Mouse (Mus musculus): ENCODE results near the gene Lhx4. TPM values are rescaled to one million over a fixed set of nuclear protein-coding genes. Genes with fewer than 3 reads are reported as not detected.

Gene Lhx4
- polyA plus RNA-seq, 1 experiment from 2014 or later: 0.05 TPM

- DNase-seq: no peak
- no peak for TF ChIP-seq CTCF (IDR thresholded peaks at IDR 0.05; ENCODE audit: low read depth)
- no peak overlapping the region for H3K4me3 ChIP-seq (ENCODE audit: low read depth, low read length)
- ATAC-seq (ENCODE audit: insufficient read depth): no peak
- H3K4me1 ChIP-seq (ENCODE audit: insufficient read depth): no peaks in the 10 kb centered on the region
- WGBS: 78% methylated on average over 16 of the region's 16 CpGs
- H3K27me3 ChIP-seq (ENCODE audit: insufficient read depth, low read length): no peaks in the 10 kb centered on the region
- H3K36me3 ChIP-seq (ENCODE audit: insufficient read depth): peaks cover 91% of the 10 kb centered on the region
- H3K27ac ChIP-seq (ENCODE audit: low read depth): no peak overlapping the region
- no peaks in the 10 kb centered on the region for H3K9me3 ChIP-seq (ENCODE audit: low read depth, low read length)
- no peak overlapping the region for H3K4me2 ChIP-seq
- H3K9ac ChIP-seq: no peak overlapping the region
Observed at GRCm38 (mm10) chr1:155790111-155790974, 38.9 kb upstream of the Lhx4 start.

- H3K4me1 ChIP-seq (ENCODE audit: insufficient read depth): 0 out of 2 replicates have a peak, but pooled peaks cover 5% of the 10 kb centered on the region
- no peak overlapping the region for H3K9ac ChIP-seq
- H3K9me3 ChIP-seq (ENCODE audit: low read depth, low read length): no peaks in the 10 kb centered on the region
- H3K27me3 ChIP-seq (ENCODE audit: insufficient read depth, low read length): no peaks in the 10 kb centered on the region
- no peak overlapping the region for H3K27ac ChIP-seq (ENCODE audit: low read depth)
- DNase-seq (no peak), ATAC-seq (ENCODE audit: insufficient read depth) (no peak)
- no peak overlapping the region for H3K4me3 ChIP-seq (ENCODE audit: low read depth, low read length)
- no peak for TF ChIP-seq CTCF (IDR thresholded peaks at IDR 0.05; ENCODE audit: low read depth)
- WGBS: 67% methylated on average over 7 of the region's 7 CpGs
- H3K36me3 ChIP-seq (ENCODE audit: insufficient read depth): peaks cover 70% of the 10 kb centered on the region
- no peak overlapping the region for H3K4me2 ChIP-seq
Observed at GRCm38 (mm10) chr1:155785886-155786285, 34.4 kb upstream of the Lhx4 start.

- TF ChIP-seq CTCF (IDR thresholded peaks at IDR 0.05; ENCODE audit: low read depth): peak; percentile 83
- ATAC-seq (ENCODE audit: insufficient read depth) (peak; percentile 65), DNase-seq (peak; percentile 79)
- Histone ChIP-seq H3K4me1 (ENCODE audit: insufficient read depth) (0 out of 2 replicates have a peak, but pooled peaks cover 5% of the 10 kb centered on the region), H3K4me2 (no peak overlapping the region), H3K36me3 (ENCODE audit: insufficient read depth) (peaks cover 67% of the 10 kb centered on the region), H3K27ac (ENCODE audit: low read depth) (no peak overlapping the region), H3K9ac (no peak overlapping the region), H3K9me3 (ENCODE audit: low read depth, low read length) (no peaks in the 10 kb centered on the region), H3K27me3 (ENCODE audit: insufficient read depth, low read length) (no peaks in the 10 kb centered on the region), H3K4me3 (ENCODE audit: low read depth, low read length) (no peak overlapping the region)
- 27% methylated on average over 19 of the region's 19 CpGs for WGBS
Observed at GRCm38 (mm10) chr1:155784343-155785205, 33.1 kb upstream of the Lhx4 start.

- WGBS: 72% methylated on average over 5 of the region's 5 CpGs
- Histone ChIP-seq H3K4me1 (ENCODE audit: insufficient read depth) (0 out of 2 replicates have a peak, but pooled peaks cover 5% of the 10 kb centered on the region), H3K4me2 (no peak overlapping the region), H3K27me3 (ENCODE audit: insufficient read depth, low read length) (no peaks in the 10 kb centered on the region), H3K4me3 (ENCODE audit: low read depth, low read length) (no peak overlapping the region), H3K36me3 (ENCODE audit: insufficient read depth) (peaks cover 58% of the 10 kb centered on the region), H3K9me3 (ENCODE audit: low read depth, low read length) (no peaks in the 10 kb centered on the region), H3K27ac (ENCODE audit: low read depth) (no peak overlapping the region), H3K9ac (no peak overlapping the region)
- ATAC-seq (ENCODE audit: insufficient read depth) (no peak), DNase-seq (no peak)
- TF ChIP-seq CTCF (IDR thresholded peaks at IDR 0.05; ENCODE audit: low read depth): no peak
Observed at GRCm38 (mm10) chr1:155782382-155782781, 30.9 kb upstream of the Lhx4 start.

- no peaks in the 10 kb centered on the region for H3K4me1 ChIP-seq (ENCODE audit: insufficient read depth)
- no peaks in the 10 kb centered on the region for H3K9me3 ChIP-seq (ENCODE audit: low read depth, low read length)
- no peaks in the 10 kb centered on the region for H3K27me3 ChIP-seq (ENCODE audit: insufficient read depth, low read length)
- no peak overlapping the region for H3K27ac ChIP-seq (ENCODE audit: low read depth)
- H3K4me3 ChIP-seq (ENCODE audit: low read depth, low read length): no peak overlapping the region
- 65% methylated on average over 14 of the region's 14 CpGs for WGBS
- no peak overlapping the region for H3K9ac ChIP-seq
- H3K4me2 ChIP-seq: no peak overlapping the region
- H3K36me3 ChIP-seq (ENCODE audit: insufficient read depth): peaks cover 33% of the 10 kb centered on the region
- DNase-seq: no peak
- ATAC-seq (ENCODE audit: insufficient read depth): no peak
- TF ChIP-seq CTCF (IDR thresholded peaks at IDR 0.05; ENCODE audit: low read depth): no peak
Observed at GRCm38 (mm10) chr1:155777641-155778625, 26.4 kb upstream of the Lhx4 start.

- H3K36me3 ChIP-seq (ENCODE audit: insufficient read depth): no peaks in the 10 kb centered on the region
- ATAC-seq (ENCODE audit: insufficient read depth) (no peak), DNase-seq (no peak)
- H3K4me2 ChIP-seq: no peak overlapping the region
- TF ChIP-seq CTCF (IDR thresholded peaks at IDR 0.05; ENCODE audit: low read depth): no peak
- no peaks in the 10 kb centered on the region for H3K4me1 ChIP-seq (ENCODE audit: insufficient read depth)
- no peaks in the 10 kb centered on the region for H3K9me3 ChIP-seq (ENCODE audit: low read depth, low read length)
- H3K4me3 ChIP-seq (ENCODE audit: low read depth, low read length): no peak overlapping the region
- H3K27me3 ChIP-seq (ENCODE audit: insufficient read depth, low read length): no peaks in the 10 kb centered on the region
- WGBS: 78% methylated on average over 12 of the region's 12 CpGs
- H3K27ac ChIP-seq (ENCODE audit: low read depth): no peak overlapping the region
- H3K9ac ChIP-seq: no peak overlapping the region
Observed at GRCm38 (mm10) chr1:155759167-155759566, 7.7 kb upstream of the Lhx4 start.

All from lung, embryonic 14.5 days (tissue).